Mouse (Mus musculus) kidney, postnatal 4 days (tissue): ENCODE measurements around the gene Olfr549.

Source experiments
- DNase-seq, 2 experiments: peaks; one replicate each; pipeline ENCODE4 v3.0.0; 2021; ENCODE audit warnings: mixed read lengths in 2 of 2

The Olfr549 gene

GRCm38 (mm10) chr7:102597378-102598031 is 47.8 kb downstream of the Olfr549 start, which contains the start of gene Olfr552:
Olfr552 (plus strand) TSS chr7:102597770.
- DNase-seq: no peak
